Mouse (Mus musculus) fibroblast of lung, adult 2 months (primary cell): ENCODE measurements around the gene Acap3.
A peak's percentile ranks its signal among the peaks of the same experiment; 100 is the strongest.

Experiments
- DNase-seq: peaks from one replicate; pipeline ENCODE4 v3.0.0-alpha.2; 2011; ENCODE audit warnings: low read depth

The Acap3 gene

DNA sequence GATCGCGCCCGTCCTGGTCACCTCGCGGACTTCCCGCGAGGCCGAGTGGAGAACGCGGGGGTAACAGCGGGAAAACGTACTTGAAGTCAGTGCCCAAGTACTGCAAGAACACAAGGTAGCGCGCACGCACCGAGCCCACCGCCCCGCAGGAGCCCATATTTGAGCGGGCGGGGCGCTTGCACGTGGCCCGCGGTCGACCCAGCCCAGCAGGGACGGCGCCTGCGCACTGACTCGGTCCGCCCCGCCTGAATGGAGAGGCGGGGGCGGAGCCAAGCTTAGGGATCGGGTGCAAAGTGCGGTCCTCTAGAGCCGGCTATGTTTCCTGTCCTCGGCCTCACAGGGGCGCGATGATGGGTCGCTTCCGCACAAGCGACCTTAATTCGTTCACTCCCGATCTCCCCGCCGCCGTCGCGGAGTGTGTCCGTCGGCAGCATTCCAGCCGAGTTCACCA, at the start of gene Acap3, which contains the start of gene Pusl1:
Gene Acap3, plus strand, starts transcription at position 272 of the 451 bp plus-strand sequence.
Gene Pusl1, minus strand, starts transcription at position 231 of the 451 bp plus-strand sequence.
- peak; percentile 73 for DNase-seq

DNA sequence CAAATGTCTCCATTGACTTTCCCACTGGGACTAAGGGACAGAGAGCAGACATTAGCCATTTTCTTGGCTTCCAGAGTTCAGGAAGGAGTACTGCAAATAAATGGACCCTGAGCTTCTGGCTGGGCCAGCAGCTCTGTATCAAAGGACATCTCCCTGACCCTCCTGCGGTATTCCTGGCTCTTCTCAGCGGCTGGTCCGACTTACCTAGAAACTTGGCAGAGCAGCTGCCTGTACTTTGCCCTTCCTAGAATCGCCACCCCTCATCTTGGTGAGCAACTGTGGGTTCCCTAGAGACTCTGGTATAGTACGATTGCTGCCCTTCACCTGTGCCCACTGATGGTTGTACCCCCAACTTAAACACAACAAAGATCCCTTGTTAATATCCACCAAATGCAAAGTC, 48.4 kb upstream of the Acap3 start:
- DNase-seq = no peak

DNA sequence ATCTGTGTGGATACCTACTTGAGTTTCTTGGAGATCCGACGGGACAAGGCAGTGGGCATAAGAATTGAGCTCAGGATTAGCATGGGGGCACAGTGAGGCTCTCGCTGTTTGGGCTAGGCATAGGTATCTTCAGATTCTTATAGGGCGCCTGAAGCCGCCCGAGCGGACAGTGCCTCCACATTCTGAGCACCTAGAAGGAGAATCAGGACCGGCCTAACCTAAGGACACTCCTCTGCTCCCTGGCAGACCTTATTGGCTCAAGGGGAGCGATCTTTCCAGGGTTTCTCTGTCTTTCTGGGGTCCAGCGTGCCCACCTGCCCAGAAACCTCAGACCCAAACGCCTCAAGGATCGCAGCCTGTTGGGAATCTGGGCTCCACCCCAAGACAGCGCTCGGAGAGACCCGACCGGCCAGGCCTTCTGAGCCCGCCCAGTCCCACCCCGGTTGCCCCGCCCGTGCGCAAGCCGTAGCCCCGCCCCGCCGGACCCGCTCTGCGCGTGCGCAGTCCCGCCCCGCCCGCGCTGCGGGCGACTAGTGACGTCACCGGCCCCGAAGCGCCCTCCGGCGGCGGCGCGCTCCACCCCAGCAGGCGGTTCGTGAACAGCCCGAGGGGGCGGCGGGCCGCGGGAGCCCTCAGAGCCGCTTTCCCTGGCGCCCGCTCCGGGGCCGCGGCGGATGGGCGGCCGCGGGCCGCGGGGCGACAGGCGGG, 44.6 kb upstream of the Acap3 start, which contains the start of gene Dvl1:
Gene Dvl1, plus strand, starts transcription at position 532 of the 708 bp plus-strand sequence.
- DNase-seq = peak; percentile 60

DNA sequence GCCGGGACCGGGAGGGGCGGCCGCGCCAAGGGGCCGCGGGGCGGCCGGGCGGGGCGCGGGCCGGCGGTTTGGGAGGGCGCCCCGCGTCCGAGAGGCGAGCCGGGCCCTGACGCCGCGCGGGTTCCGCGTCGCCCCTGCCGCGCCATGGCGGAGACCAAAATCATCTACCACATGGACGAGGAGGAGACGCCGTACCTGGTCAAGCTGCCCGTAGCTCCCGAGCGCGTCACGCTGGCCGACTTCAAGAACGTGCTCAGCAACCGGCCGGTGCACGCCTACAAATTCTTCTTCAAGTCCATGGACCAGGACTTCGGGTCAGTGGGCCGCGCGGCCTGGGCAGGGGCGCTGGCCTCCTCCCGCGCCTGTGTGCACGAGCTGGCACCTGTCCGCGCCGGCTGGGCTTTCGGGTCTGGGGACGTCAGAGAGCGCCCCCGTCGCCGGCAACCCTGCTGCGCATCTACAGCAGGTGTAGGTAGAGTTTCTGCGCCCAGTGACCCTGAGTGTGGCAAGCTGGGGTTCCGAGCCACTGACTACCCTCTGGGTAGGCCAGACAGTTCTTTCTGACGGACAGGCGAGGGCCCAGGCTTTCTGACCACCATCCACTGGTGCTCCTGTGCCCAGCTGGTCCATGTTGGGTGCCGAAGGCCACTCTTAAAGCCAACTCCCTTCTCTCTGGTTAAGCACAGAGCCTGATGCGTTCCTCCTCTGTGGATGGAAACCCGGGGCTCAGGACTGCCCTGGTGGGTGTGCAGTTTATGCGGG, 43.9 kb upstream of the Acap3 start:
- DNase-seq = no peak

DNA sequence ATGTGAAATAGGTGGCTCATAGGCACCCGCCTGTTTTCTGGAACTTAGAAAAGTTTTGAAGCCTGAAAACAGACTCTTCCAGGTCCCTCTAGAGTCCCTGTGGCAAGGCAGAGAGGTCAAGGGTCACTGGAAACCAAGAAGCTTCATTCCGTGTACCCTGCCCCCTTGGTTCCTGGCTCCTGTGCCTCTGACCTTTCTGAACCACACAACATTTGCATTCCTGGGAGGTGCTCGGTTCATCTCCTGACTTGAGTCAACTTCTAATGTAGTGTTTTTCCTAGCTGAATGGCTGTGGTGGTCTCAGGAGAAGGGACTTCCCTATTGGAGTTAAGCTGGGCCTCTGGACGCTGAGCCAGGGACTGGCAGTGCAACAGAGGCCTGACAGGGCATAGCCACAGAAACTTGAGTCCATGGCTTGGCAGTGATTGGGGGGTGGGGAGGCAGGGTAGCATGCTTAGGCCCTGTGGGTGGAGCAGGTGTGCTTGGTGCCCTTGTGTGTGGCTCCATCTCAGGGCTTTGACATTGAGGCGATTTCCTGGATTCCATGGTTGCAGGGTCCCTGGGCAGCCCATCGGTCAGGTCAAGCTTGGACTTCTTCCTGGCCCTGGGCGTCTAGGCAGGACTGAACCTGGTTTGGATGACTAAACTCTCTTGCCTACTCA, 43.1 kb upstream of the Acap3 start:
- DNase-seq = no peak

DNA sequence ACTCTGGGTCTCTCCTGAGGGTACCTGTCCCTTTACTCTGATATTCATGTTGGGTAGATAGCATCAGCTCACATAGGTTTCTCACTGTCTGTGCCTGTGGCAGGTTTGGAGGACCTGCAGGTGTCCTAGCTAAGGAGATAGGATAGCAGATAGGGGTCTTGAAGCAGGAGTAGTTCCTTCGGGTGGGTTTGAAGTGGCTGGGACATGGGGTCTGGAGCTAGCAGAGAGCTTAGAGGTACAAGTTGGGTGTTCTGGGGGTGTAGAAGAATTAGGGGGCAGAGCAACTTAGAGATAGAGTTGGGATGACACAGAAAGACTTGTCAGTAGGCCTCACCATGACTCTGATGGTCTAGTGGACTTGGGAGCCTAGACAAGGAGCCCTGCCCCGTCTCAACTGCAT, 42.2 kb upstream of the Acap3 start:
- DNase-seq = no peak

DNA sequence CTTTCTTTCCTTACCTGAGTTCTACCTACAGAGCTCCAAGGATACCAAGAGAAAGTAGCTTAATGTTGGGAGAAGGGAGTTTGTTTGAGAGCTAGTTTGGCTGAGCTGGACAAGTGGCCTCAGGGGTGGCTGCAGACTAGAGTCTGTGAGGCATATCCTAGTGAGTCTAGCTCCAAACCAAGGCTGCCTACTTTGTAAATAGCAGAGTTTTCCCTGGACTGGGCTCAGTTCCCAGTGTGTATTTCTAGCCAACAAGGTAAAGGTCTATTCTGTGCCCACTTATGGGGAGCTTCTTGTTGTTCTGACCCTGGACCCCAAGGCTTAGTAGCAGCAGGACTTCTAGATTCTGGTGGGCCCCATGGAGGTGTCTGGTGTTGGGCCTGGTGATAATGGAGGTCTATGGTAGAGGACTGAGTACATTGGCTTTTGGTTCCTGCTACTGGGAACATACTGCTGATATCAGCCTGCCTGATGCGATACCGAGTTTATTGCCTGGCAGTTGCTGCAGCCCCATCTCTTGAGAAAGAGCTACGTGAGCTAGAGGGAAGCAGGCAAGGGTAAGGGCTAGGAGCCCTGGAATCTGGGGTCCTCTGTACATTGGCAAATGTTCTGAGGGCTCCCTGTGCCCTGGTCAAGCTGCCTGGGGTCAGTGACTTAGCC, 41.7 kb upstream of the Acap3 start:
- DNase-seq = no peak

DNA sequence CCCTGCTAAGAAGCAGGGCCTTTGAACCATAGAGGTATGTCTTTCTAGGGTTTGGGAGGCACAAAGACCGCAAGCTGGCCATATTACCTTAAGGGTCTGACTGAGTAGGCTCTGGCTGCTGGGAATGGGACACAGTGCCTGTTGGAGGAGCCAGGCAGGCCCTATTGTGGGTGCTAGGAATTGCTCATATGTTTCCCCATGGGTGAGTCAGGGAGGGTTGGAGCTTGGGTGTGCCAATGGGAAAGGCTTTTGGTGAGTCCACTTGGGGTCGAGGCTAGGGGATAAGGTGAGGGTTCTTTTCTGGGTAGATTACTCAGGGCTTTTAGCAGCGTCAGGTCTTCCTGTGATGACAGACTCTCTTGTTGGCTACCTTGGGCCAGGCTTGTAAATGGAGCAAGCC, 40.3 kb upstream of the Acap3 start:
- DNase-seq = no peak

DNA sequence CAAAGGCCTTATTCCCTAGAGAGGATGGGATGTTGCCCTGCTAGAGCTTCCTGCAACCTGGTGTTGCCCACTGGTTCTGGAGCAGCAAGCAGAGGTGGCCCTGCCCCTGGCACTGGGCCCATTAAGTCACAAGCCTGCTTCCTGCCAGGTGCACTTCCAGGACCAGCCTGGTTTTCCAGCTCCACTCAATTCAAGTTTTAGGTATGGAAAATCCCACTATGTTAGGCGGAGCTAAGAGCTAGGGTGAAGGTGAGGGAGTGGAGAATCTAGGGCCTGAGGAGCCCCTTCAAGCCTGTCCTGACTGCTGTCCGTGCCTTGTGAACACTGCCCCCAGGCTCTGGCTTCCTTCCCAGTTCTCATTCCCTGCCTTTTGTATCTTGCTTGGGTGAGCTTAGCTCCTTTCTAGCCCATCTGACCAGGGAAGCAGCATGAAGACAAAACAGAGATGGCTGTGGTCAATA, 39.6 kb upstream of the Acap3 start:
- DNase-seq = no peak

DNA sequence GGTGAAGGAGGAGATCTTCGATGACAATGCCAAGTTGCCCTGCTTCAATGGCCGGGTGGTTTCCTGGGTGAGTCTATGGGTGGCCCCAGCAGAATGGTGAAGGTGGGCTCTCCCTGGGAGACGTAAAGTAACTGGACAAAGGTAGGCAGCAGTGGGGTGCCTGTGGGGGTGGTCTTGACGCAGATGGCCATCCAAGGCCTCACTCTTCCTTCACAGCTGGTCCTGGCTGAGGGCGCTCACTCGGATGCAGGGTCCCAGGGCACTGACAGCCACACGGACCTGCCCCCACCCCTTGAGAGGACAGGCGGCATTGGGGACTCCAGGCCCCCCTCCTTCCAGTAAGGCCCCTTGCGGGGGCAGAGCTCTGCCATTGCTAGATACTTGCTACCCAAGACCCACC, 38.2 kb upstream of the Acap3 start:
- DNase-seq = no peak

DNA sequence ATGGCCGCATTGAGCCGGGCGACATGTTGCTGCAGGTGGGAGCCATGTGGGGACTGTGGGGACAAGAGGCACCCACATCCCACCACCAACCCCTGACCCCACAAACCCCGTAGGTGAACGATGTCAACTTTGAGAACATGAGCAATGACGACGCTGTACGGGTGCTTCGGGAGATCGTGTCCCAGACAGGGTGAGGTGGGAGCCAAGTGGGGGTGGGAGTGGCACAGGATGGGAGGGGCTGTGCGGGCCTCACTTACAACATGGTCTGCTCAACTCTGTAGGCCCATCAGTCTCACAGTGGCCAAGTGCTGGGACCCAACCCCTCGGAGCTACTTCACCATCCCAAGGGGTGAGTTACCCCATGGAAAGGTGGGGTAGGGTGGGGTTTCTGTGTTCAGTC, 36.6 kb upstream of the Acap3 start:
- no peak for DNase-seq

DNA sequence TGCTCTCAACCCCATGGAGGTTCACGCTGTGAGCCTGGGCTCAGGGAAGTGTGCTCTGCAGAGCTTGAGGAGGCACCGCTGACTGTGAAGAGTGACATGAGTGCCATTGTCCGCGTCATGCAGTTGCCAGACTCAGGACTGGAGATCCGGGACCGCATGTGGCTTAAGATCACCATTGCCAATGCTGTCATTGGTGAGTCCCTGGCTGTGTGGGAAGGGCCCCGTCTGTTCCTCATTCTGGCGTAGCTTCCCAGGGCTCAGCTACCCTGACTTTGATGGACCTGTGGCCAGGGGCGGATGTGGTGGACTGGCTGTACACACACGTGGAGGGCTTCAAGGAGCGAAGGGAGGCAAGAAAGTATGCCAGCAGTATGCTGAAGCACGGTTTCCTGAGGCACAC, 35.6 kb upstream of the Acap3 start:
- DNase-seq = no peak

DNA sequence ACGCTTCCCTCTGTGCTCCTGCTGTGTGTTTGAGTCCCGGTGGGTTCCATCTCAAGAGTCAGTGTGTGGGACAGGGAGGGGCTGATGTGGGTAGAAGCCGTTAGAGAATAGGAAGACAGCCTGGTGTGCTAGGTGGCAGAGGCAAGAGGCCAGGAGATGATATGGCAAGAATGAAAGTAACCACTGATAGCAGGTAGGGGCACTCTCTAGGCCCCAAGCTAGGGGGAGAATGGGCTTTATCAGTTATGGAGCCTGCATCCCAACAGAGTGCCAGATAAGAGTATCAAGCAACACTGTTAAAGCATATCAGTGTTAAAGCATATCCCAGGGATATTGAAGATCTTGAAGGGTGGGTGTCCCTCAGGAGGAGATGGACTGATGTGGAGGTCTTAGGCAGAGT, 34.7 kb upstream of the Acap3 start:
- DNase-seq = no peak

DNA sequence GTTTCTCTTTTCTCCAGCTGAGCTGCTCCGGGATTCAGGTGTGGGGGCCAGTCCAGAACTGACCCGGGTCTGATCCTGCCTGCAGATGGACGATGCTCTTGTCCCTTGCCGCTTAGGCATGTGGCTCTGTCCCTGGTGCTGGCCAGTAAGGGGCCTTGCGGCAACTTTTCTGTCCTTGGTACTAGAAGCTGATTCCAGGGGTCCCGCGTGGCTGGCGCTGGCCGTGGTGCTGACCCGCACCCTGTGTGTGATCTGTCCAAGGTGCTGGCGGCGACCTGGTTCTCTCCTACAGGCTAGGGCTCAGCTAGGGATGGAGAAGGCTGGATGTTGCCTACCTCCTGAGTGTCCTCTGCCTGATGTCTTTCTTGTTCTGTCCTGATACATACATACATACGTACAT, 32.3 kb upstream of the Acap3 start:
- DNase-seq = no peak

DNA sequence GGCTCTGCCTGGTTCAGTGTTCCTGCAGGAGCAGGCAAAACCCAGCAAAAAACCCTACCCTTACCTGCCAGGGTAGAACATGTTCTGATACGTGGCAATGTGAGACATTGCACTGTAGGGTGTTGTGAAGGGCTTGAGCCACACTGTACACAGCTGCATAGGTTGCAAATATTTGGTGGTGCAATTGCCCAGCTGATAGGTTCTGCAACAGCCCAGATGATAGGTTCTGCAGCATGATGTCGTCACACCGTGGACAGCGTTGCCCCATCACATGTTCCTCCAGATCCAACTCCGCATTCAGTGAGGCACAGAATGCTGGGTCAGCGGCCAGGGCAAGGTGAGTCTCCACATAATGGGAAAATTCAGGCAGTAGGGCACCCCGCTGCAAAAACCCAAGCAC, 29.8 kb upstream of the Acap3 start:
- no peak for DNase-seq

DNA sequence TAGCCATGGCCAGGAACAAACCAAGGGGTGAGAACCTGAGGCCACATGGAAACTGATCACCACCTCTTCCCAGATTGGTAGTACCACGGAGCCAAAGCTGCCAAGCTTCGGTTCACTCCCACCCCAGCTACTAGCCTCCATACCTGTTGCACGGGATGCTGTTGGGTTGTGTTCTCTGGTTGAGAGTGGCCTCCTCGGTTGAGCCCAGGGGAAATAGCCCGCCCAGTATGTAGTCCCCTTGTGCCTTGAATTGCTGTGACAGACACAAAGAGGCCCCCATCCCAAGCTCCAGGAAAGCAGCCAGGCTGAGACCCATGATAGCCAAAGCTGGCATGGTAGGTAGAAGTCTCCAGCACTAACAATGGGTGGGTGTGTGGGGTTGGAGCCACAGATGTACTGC, 28.6 kb upstream of the Acap3 start, which contains the start of gene Tas1r3:
Gene Tas1r3, minus strand, starts transcription at position 362 of the 400 bp plus-strand sequence.
- DNase-seq = no peak

DNA sequence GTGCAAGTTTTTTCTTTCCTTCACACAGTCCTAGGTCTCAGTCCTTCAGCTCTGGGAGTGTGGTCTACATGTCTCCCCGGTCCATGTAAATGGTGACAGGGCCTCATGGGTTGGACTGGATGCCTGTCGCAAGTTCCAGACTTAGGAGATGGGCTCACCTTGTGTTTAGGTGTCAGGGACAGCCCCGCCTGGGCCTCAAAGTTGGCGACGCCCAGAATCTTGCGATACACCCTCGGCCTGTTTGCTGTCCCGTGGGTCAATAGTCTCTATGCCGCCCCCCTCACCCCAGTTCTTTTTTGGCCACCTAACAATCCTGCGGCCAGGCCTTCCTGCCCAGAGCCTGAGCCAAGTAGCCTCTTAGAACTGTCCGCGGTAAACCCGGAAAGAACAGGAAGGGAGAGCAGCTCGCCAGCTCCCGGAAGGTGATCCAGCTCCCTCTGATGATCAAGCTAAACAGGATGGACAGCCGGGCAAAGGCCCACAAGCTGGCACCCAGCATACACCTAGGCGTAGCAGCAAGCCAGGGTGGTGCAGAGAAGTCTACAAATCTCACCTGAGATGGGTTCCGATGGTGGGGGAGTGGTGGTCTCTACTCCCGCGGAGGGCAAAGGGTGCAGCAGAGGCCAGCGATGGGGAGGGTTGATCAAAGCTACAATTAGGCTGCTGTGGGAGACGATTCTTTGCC, 22.9 kb upstream of the Acap3 start:
- no peak for DNase-seq

DNA sequence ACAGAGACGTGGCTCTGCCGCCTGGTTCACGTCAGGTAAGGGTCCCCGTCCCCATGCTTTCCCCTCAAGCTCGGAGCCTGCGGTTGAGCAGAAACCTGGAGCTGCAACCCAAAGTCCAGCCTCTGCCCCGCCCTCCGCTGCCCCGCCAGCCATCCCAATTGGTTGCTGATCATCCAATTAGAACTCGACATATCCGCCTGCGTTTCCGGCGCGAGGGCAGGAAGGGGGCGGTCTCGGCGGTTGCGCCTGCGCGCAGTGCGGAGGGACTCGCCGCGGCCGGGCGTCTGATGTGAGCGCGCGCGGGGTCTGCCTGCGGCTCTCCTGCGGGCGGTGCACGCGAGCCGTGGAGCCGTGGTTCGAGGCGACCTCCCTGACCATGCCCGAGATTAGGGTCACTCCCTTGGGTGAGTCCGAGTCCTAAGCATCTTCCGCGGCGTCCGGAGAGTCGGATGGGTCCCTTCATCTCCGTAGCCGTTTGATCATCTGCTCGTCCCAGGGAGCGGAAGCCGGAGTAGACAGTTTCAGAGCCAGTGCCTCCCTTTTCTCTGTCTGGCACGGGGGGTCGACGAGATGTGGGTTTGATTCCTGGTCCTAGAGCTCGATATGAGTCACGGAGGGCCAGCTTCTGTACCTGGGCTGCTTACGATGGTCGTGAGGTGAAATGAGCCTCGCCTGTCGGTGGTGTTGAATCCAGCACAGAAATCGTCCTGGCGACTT, 22.1 kb upstream of the Acap3 start, which contains the start of the genes Cptp and Ints11:
Gene Cptp, minus strand, starts transcription at position 124 of the 717 bp plus-strand sequence.
Gene Ints11, plus strand, starts transcription at position 230 of the 717 bp plus-strand sequence.
- DNase-seq = peak; percentile 82

DNA sequence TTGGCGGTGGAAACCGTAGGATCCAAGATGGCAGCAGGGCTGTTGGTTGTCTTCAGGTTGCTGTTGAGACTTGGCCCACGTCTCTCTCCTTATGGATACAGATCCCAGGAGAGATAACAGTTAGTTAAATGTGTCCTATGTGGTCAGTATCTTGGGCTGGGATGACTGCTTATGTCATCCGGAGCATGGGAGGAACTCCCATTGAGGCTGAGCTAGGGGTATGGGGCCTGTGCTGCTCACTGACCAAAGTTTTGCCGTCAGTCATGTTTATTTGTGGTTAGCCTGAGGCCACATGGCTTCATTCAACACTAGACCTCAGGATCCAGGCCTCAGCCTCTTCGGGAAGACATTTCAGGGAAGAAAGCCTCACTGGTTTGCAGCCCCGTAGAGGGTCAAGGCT, 20.2 kb upstream of the Acap3 start:
- DNase-seq = no peak

DNA sequence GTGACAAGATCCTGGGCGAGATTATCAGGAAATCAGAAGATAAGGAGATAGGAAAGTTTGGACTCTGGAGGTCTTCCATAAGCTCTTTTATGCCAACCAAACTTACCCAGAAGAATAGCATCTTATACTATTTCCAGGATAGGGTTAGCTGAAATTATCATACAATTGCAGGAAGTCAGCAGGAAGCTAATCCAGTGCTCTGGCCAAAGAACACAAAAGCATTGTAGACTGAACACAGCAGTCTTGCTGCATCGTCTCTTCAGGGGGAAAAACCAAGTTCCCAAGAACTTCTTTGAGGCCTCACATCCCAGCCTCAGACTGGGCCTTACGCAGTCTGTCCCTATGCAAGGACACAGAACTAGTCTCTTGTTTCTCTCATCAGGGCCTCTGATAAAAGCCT, 8.0 kb upstream of the Acap3 start:
- DNase-seq = no peak

DNA sequence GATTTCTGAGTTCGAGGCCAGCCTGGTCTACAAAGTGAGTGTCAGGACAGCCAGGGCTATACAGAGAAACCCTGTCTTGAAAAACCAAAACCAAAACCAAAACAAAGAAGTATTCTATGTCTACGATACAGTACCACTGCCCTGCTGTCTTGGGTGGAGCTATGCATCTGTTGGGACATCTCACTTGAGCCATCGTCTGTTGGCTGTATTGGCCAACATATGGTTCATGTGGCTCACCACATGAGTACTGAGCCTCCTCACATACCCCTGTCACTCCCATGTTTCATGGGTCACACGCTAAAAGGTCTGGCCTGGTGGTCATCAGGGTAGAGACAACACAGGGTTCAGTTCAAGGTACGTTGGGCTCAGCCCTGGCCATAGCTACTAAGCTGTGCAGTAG, 5.3 kb upstream of the Acap3 start:
- no peak for DNase-seq
